Mouse (Mus musculus): ENCODE data around the gene Cacna1c.

DNA sequence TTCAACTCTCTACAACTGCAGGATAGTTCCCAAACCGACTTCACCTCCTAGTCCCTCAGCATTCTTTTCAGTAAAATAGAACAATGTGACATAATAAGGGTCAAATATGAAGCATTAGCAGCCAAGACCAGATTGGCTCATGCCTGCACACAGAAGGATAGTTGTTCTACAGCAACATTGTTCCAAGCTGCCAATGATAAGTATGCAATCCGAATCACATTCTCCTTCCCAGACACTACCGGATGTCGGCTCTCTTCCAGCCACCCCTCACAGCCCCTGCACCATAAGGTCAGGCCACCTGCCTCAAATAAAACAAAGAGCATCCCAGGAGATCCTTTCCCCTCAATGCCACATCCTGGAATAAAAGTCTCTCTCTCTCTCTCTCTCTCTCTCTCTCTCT lies 125.4 kb downstream of the Cacna1c start:
- no peak for TF ChIP-seq MAFK (IDR thresholded peaks at IDR 0.05; ENCODE audit: insufficient read depth, low read depth, low read length)
- no peak for TF ChIP-seq ZC3H11A (IDR thresholded peaks at IDR 0.05; ENCODE audit: borderline replicate concordance, low read depth, low read length)
